Mouse (Mus musculus): Measurements from ENCODE around the gene Olfr1118.
"Not testable (repeated sequence)": the region's sequence is repeated elsewhere in the genome, so short reads cannot be mapped to it uniquely, and the experiment has no call there.

The Olfr1118 gene

DNA sequence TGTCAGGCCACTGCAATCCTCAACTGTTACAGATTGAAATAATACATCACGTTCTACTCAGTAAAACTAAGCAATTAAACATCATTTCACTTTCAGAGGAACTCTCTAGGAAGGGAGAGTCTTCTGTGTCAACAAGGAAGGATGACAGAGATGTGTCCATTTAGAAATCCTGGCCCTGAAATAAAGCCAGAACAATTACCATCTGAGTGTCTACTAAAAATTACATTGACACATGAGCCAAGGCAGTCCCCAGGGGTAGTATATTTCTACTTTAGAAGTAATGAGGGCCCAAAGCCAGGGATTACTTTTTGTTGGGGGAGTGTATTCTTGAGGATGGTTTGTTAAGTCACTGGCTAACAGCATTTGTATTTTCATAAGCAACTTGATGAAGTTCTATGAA lies at the start of gene Olfr1118:
Gene Olfr1118 (plus strand): TSS at position 301 of the 400 bp plus-strand sequence.
- DNase-seq (ENCODE audit: low read depth, low spot score): no peak

DNA sequence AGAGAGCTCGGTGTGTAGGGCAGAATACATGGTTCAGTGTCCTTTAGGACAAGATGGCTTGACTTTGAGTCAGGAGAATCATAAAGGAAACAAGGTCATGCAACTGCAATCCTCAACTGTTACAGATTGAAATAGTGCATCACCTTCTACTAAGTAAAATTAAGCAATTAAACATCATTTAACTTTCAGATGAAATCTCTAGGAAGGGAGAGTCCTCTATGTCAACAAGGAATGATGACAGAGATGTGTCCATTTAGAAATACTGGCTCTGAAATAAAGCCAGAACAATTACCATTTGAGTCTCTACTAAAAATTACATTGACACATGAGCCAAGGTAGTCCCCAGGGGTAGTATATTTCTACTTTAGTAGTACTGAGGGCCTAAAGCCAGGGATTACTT lies 40.1 kb upstream of the Olfr1118 start, which contains the start of gene Olfr1116:
Gene Olfr1116 (plus strand): TSS at position 301 of the 400 bp plus-strand sequence.
- DNase-seq (ENCODE audit: low read depth, low spot score): no peak

DNA sequence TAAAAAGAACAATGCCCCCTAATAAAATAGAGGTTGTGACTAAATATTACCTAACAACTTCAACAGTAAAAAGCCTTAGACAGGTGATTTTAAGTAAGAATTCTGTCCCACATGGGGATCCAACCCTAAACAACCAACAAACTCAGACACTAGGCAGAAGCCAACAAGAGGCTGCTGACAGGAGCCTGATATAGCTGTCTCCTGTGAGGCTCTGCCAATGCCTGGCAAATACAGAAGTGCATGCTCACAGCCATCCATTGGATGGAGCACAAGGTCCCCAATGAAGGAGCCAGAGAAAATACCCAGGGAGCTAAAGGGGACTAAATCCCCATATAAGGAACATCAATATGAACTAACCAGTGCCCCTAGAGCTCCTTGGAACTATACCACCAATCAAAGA lies 13.4 kb upstream of the Olfr1118 start:
- not testable (repeated sequence) for DNase-seq (ENCODE audit: low read depth, low spot score)

DNA sequence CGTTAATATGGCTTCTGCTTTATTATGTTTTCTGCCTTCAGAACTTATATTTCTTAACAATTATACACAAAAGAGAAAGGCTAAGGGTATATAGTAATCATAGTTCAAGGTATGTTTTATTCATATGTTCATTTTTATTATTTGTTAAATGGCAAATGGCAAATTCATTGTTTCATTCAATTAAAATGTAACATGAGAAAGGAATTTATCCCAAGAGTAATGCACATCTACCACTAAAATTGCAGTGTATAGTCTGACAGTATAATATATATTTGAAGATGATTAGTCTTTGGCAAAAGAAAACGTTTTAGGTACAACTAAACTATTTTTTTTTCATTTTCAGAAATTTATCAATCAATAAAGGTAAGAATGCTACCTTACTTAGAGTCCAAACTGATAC lies 47.1 kb downstream of the Olfr1118 start, which contains the start of gene Olfr1120:
Gene Olfr1120 (plus strand): TSS at position 301 of the 400 bp plus-strand sequence.
- no peak for DNase-seq (ENCODE audit: low read depth, low spot score)

DNA sequence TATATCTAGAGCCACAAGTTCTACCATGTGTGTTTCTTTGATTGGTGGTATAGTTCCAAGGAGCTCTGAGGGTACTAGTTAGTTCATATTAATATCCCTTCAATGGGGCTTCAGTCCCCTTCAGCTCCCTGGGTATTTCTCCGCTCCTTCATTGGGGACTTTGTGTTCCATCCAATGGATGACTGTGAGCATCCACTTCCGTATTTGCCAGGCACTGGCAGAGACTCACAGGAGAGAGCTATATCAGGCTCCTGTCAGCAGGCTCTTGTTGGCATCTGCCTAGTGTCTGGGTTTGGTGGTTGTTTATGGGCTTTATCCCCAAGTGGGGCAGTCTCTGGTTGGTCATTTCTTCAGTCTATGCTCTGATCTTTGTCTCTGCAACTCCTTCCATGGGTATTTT lies 52.7 kb downstream of the Olfr1118 start:
- not testable (repeated sequence) for DNase-seq (ENCODE audit: low read depth, low spot score)
